Comparison of ENCODE assay signal across 9 mouse cellular contexts in genomic region chr4:45435899-45436298, GRCm38 (mm10). TPM values are rescaled to one million over a fixed set of nuclear protein-coding genes. Genes with fewer than 3 reads are reported as not detected.
DNase-seq lines count a peak whose midpoint lies in the region; ATAC-seq lines count a peak whose summit lies in the region.
"Had no signal": no experiment of that assay in that cellular context is flagged by ENCODE, and none has a peak within 500 bp of the region (broad histone marks: within the 10 kb centered on the region; RNA-seq: fewer than 3 reads in every experiment).

No protein-coding gene starts in this region.

- peaks cover 61% of the 10 kb centered on the region for H3K4me1 ChIP-seq in heart, embryonic 12.5 days (replicated peaks)
- H3K4me1 ChIP-seq in neural tube, embryonic 12.5 days = peaks cover 52% of the 10 kb centered on the region
- H3K4me1 ChIP-seq in liver, embryonic 11.5 days (replicated peaks; ENCODE audit: control insufficient read depth, insufficient read depth, low read length) = 0 out of 2 replicates have a peak, but pooled peaks cover 12% of the 10 kb centered on the region

- peaks cover 8% of the 10 kb centered on the region; the same call in 1 of the 2 replicates for H3K36me3 ChIP-seq in heart, embryonic 12.5 days
- no peaks in the 10 kb centered on the region for H3K36me3 ChIP-seq in neural tube, embryonic 12.5 days
- peaks cover 3% of the 10 kb centered on the region; the same call in 1 of the 2 replicates for H3K36me3 ChIP-seq in liver, embryonic 11.5 days (ENCODE audit: control insufficient read depth, insufficient read depth, low read length)
- H3K36me3 ChIP-seq: G1E had no signal

- no peak overlapping the region for H3K4me2 ChIP-seq in heart, embryonic 12.5 days
- no peak overlapping the region for H3K4me2 ChIP-seq in neural tube, embryonic 12.5 days (replicated peaks)
- no peak overlapping the region for H3K4me2 ChIP-seq in liver, embryonic 11.5 days

- DNase-seq in kidney, postnatal 10 days = peak; percentile 51
- DNase-seq in kidney, adult 8-10 months = no peak
- peak; percentile 47 for DNase-seq in kidney, postnatal 14 days
- no peak for DNase-seq in c-Kit-positive CD71-positive TER-119-positive erythroid progenitor cells, embryonic 14.5 days (ENCODE audit: low spot score)
- no peak for DNase-seq in liver, embryonic 11.5 days (ENCODE audit: low spot score)
- no peak for DNase-seq in right cerebral cortex, postnatal 4 days

- no peak overlapping the region for H3K4me3 ChIP-seq in heart, embryonic 12.5 days
- H3K4me3 ChIP-seq in neural tube, embryonic 12.5 days = no peak overlapping the region
- H3K4me3 ChIP-seq in liver, embryonic 11.5 days (ENCODE audit: low read depth, low read length) = no peak overlapping the region

- no peaks in the 10 kb centered on the region for H3K27me3 ChIP-seq in heart, embryonic 12.5 days (replicated peaks)
- H3K27me3 ChIP-seq in neural tube, embryonic 12.5 days (replicated peaks) = no peaks in the 10 kb centered on the region; the same call in 1 of the 2 replicates
- no peaks in the 10 kb centered on the region for H3K27me3 ChIP-seq in liver, embryonic 11.5 days (replicated peaks; ENCODE audit: control insufficient read depth, insufficient read depth, low read length)

- 48% methylated on average over 2 of the region's 2 CpGs for WGBS in heart, embryonic 12.5 days
- 49% methylated on average over 2 of the region's 2 CpGs for WGBS in neural tube, embryonic 12.5 days
- WGBS in liver, embryonic 11.5 days = 57% methylated on average over 2 of the region's 2 CpGs

- no peaks in the 10 kb centered on the region for H3K9me3 ChIP-seq in heart, embryonic 12.5 days (replicated peaks)
- no peaks in the 10 kb centered on the region for H3K9me3 ChIP-seq in neural tube, embryonic 12.5 days
- no peaks in the 10 kb centered on the region for H3K9me3 ChIP-seq in liver, embryonic 11.5 days (ENCODE audit: control insufficient read depth, low read length)
- H3K9me3 ChIP-seq: G1E had no signal

- ATAC-seq in heart, embryonic 12.5 days (ENCODE audit: insufficient number of reproducible peaks, low FRiP score) = no peak
- ATAC-seq in neural tube, embryonic 12.5 days (ENCODE audit: low FRiP score, low read depth) = no peak
- ATAC-seq in liver, embryonic 11.5 days (replicated peaks; ENCODE audit: low FRiP score) = no peak

- H3K27ac ChIP-seq in heart, embryonic 12.5 days (ENCODE audit: poor library complexity, severe bottlenecking) = no peak overlapping the region
- H3K27ac ChIP-seq in neural tube, embryonic 12.5 days = 0 out of 2 replicates have a peak overlapping the region, but pooled peaks have one; percentile 12
- no peak overlapping the region for H3K27ac ChIP-seq in liver, embryonic 11.5 days (ENCODE audit: low read depth, low read length)

- H3K9ac ChIP-seq in heart, embryonic 12.5 days = 0 out of 2 replicates have a peak overlapping the region, but pooled peaks have one; percentile 16
- H3K9ac ChIP-seq in neural tube, embryonic 12.5 days = no peak overlapping the region
- no peak overlapping the region for H3K9ac ChIP-seq in liver, embryonic 11.5 days (ENCODE audit: low read depth, low read length)

RNA-seq across cellular contexts. Expression of gene Slc25a51, which starts 27.3 kb away (rescaled TPM):
- polyA plus RNA-seq in heart, embryonic 12.5 days (2016; fragmentation: Nextera tagmentation; extraction: Ambion mirVana) = 73.4 and 75.6 TPM in 2 replicates
- 79.6 and 87.3 TPM in 2 replicates for polyA plus RNA-seq in neural tube, embryonic 12.5 days (2016; fragmentation: Nextera tagmentation; extraction: Ambion mirVana)
- 81.6 and 83.1 TPM in 2 replicates for polyA plus RNA-seq in liver, embryonic 11.5 days (2014; fragmentation: Nextera tagmentation; extraction: Ambion mirVana)

Comparison
In these comparisons a context has a peak if more than half of its experiments do, and no peak if none do; other contexts are left out.
1. DNase-seq: peak in kidney, postnatal 10 days (single experiment) and kidney, postnatal 14 days (single experiment); none in kidney, adult 8-10 months (0 of 2), c-Kit-positive CD71-positive TER-119-positive erythroid progenitor cells, embryonic 14.5 days (single experiment), liver, embryonic 11.5 days (single experiment) and right cerebral cortex, postnatal 4 days (single experiment).